Mouse (Mus musculus): ENCODE measurements around the gene Epb41l4b.

Gene Epb41l4b

GRCm38 (mm10) chr4:56946641-56947640, 196.3 kb downstream of the Epb41l4b start, which contains the start of gene Tmem245:
Gene Tmem245, minus strand, starts transcription at chr4:56947437.
- in situ Hi-C loops (cut with MboI; ENCODE audit: low sequenced_read_pairs): no loop called here

- in situ Hi-C loops (cut with MboI; ENCODE audit: low sequenced_read_pairs): no loop called here
These were observed 197.1 kb downstream of the Epb41l4b start for GRCm38 (mm10) chr4:56946180-56946579.

GRCm38 (mm10) chr4:56944286-56944685, 199.0 kb downstream of the Epb41l4b start:
- in situ Hi-C loops (cut with MboI; ENCODE audit: low sequenced_read_pairs): no loop called here

GRCm38 (mm10) chr4:56943258-56943657, 200.0 kb downstream of the Epb41l4b start:
- in situ Hi-C loops (cut with MboI; ENCODE audit: low sequenced_read_pairs): no loop called here

- in situ Hi-C loops (cut with MboI; ENCODE audit: low sequenced_read_pairs): no loop called here
These were observed 200.7 kb downstream of the Epb41l4b start for GRCm38 (mm10) chr4:56942567-56942966.
